Mouse (Mus musculus): ENCODE data around the gene Herc1.

DNA sequence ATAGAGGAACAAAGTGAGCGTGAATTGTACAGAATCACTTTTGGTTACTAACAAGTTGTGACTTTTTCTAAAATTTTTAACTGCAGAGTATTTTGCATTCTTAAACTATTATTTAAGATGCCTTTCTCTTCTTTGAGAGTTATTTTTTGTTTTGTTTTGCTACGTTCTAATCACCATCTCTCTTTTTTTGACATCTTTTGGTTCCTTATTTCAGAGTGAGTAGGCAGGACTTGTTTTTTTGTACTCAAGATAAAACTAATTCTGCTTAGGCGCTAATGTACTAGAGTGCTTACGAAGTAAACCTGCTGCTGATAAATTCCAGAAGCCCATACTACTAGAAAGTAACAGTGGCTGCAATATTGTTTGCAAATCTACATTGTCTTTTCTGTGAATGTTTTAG lies 8.9 kb downstream of the Herc1 start:
- TF ChIP-seq POLR2A (IDR thresholded peaks at IDR 0.05; ENCODE audit: extremely low read depth, insufficient read depth, low read length) (no peak), CTCF (IDR thresholded peaks at IDR 0.05; ENCODE audit: low read depth, low read length) (no peak)
